Mouse (Mus musculus) E14TG2a.4 (cell line): ENCODE results near the gene Racgap1.

Source experiments
- CTCF ChIP-seq: conservative IDR thresholded peaks from 2 replicates; pipeline ENCODE4 v1.5.1; 2014; ENCODE audit warnings: low read length
- NANOG ChIP-seq: IDR thresholded peaks from 2 replicates; pipeline ENCODE4 v1.6.1; 2014; ENCODE audit warnings: borderline replicate concordance, low read length, mixed read lengths

DNA sequence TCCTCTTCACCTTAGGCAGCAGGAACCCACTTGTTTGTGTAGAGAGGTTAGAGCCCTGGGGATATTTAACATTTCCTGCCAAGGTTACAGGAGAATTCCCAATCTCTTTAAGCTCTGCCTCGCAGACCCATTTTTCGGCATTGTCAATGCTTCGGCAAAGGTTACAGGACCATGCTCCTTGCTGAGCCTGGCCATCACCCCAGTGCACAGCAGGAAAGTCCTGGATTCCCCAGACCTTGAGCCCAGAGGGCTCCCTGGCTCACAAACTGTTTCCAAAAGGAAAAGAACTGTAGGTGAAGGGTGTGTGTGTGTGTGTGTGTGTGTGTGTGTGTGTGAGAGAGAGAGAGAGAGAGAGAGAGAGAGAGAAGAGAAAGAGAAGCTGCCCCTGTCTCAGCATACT, 23.4 kb upstream of the Racgap1 start:
- TF ChIP-seq CTCF: no peak
- TF ChIP-seq NANOG: no peak
